Mouse (Mus musculus): Measurements from ENCODE around the gene Trp53. TPM values are rescaled to one million over a fixed set of nuclear protein-coding genes. Genes with fewer than 3 reads are reported as not detected.
"Not testable (repeated sequence)": the region's sequence is repeated elsewhere in the genome, so short reads cannot be mapped to it uniquely, and the experiment has no call there.

Trp53 gene
- total and polyA plus RNA-seq, 3 experiments: 24.9 to 372 (median 107) TPM

DNA sequence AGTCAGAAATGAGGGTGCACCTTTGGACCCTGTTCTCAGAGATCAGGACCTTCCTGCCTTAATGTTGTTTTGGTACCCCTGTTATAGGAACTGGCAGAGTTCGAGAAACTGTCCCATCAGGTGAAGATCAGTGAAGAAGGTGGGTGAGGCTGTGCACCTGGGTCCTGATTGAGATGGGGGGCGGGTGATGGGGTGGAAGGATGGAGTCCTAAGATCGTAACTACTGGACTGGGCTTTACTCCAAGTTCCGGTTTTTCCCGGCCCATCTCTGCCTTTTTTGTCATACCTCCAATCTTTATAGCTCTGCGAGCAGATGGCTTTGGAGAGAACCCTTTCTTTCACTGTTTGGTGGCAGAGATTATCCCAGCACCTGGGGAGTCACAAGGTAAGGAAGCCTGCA lies 42.2 kb downstream of the Trp53 start:
- no peaks in the 10 kb centered on the region for H3K36me3 ChIP-seq (replicated peaks in 1 of 2; ENCODE audit: control insufficient read depth in 1 of 2, insufficient read depth in 1 of 2, low read length in 1 of 2)
- dilution Hi-C loops (cut with MboI; ENCODE audit: extremely low pct_ligation_motif_present, extremely low pct_unique_long_range_greater_than_20kb, low sequenced_read_pairs) (no loop called here), in situ Hi-C loops (cut with MboI; ENCODE audit: low pct_ligation_motif_present, low pct_unique_long_range_greater_than_20kb, low sequenced_read_pairs) (no loop called here)
- H3K27me3 ChIP-seq (replicated peaks): peaks cover 40% of the 10 kb centered on the region
- H3K9me3 ChIP-seq (replicated peaks; ENCODE audit: low read length): no peaks in the 10 kb centered on the region
- no peak overlapping the region for H3K27ac ChIP-seq (ENCODE audit: insufficient read depth, low read depth)
- no peak overlapping the region for H3K9ac ChIP-seq (ENCODE audit: insufficient read depth, low read depth)
- no peak for DNase-seq (ENCODE audit: extremely low read depth)
- H3K4me3 ChIP-seq (replicated peaks in 1 of 3; ENCODE audit: low read depth in 2 of 3, low read length in 2 of 3, poor library complexity in 1 of 3): no peak overlapping the region
- TF ChIP-seq E2F4 (IDR thresholded peaks at IDR 0.05; ENCODE audit: insufficient replicate concordance, low read depth, low read length): no peak
- no peak for TF ChIP-seq USF2 (conservative IDR thresholded peaks at IDR 0.05; ENCODE audit: low read depth, low read length)
- no peak for TF ChIP-seq MYC (IDR thresholded peaks at IDR 0.05; ENCODE audit: low read depth, low read length)
- no peak for TF ChIP-seq BHLHE40 (IDR thresholded peaks at IDR 0.05; ENCODE audit: low read depth, low read length)
- no peak for TF ChIP-seq EP300 (IDR thresholded peaks at IDR 0.05; ENCODE audit: low read length)
- no peak for TF ChIP-seq NELFE (IDR thresholded peaks at IDR 0.05; ENCODE audit: low read depth, low read length)
- no peak for TF ChIP-seq IRF4 (IDR thresholded peaks at IDR 0.05; ENCODE audit: low read depth, low read length)
- TF ChIP-seq UBTF (IDR thresholded peaks at IDR 0.05; ENCODE audit: low read depth, low read length): no peak
- no peak for TF ChIP-seq GABPA (IDR thresholded peaks at IDR 0.05; ENCODE audit: insufficient replicate concordance, low read depth, low read length)
- TF ChIP-seq MAZ (IDR thresholded peaks at IDR 0.05; ENCODE audit: low read depth, low read length): no peak
- no peaks in the 10 kb centered on the region for H3K4me1 ChIP-seq (ENCODE audit: control insufficient read depth in 1 of 2, insufficient read depth in 2 of 2)
- H3K79me2 ChIP-seq (replicated peaks; ENCODE audit: control insufficient read depth, extremely low read depth, insufficient read depth, poor library complexity, severe bottlenecking): no peaks in the 10 kb centered on the region
- no peak overlapping the region for H3K4me2 ChIP-seq (ENCODE audit: insufficient read depth, low read depth, poor library complexity, severe bottlenecking)

DNA sequence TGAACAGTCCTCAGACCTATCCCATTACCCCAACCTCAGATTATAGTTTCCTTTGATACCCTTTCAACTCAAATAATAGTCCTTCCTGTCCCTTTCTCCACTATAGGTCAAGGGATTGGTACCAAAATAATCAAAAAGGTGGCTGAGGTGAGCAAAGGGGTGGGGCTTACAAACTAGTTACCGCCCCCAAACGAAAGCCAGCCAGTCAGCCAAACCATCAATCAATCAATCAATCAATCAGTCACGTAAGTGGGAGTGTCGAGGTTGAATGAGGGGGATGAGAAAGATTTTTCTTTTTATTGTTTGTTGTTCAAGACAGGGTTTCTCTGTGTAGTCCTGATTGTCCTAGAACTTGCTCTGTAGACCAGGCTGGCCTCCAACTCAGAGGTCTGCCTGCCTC lies 42.8 kb downstream of the Trp53 start:
- Histone ChIP-seq H3K9ac (ENCODE audit: insufficient read depth, low read depth) (no peak overlapping the region), H3K4me2 (ENCODE audit: insufficient read depth, low read depth, poor library complexity, severe bottlenecking) (no peak overlapping the region), H3K4me3 (replicated peaks in 1 of 3; ENCODE audit: low read depth in 2 of 3, low read length in 2 of 3, poor library complexity in 1 of 3) (no peak overlapping the region), H3K79me2 (replicated peaks; ENCODE audit: control insufficient read depth, extremely low read depth, insufficient read depth, poor library complexity, severe bottlenecking) (no peaks in the 10 kb centered on the region), H3K27me3 (replicated peaks) (peaks cover 34% of the 10 kb centered on the region), H3K36me3 (replicated peaks in 1 of 2; ENCODE audit: control insufficient read depth in 1 of 2, insufficient read depth in 1 of 2, low read length in 1 of 2) (no peaks in the 10 kb centered on the region), H3K27ac (ENCODE audit: insufficient read depth, low read depth) (no peak overlapping the region), H3K9me3 (replicated peaks; ENCODE audit: low read length) (no peaks in the 10 kb centered on the region), H3K4me1 (ENCODE audit: control insufficient read depth in 1 of 2, insufficient read depth in 2 of 2) (no peaks in the 10 kb centered on the region; a peak in 1 of 4 replicates)
- dilution Hi-C loops (cut with MboI; ENCODE audit: extremely low pct_ligation_motif_present, extremely low pct_unique_long_range_greater_than_20kb, low sequenced_read_pairs): no loop called here
- DNase-seq (ENCODE audit: extremely low read depth): no peak
- TF ChIP-seq EP300 (IDR thresholded peaks at IDR 0.05; ENCODE audit: low read length) (no peak), USF2 (conservative IDR thresholded peaks at IDR 0.05; ENCODE audit: low read depth, low read length) (no peak), MAZ (IDR thresholded peaks at IDR 0.05; ENCODE audit: low read depth, low read length) (no peak), KAT2A (IDR thresholded peaks at IDR 0.05; ENCODE audit: insufficient replicate concordance, low read length) (no peak), HCFC1 (IDR thresholded peaks at IDR 0.05; ENCODE audit: low read depth, low read length) (no peak)
- in situ Hi-C loops (cut with MboI; ENCODE audit: low pct_ligation_motif_present, low pct_unique_long_range_greater_than_20kb, low sequenced_read_pairs): no loop called here

DNA sequence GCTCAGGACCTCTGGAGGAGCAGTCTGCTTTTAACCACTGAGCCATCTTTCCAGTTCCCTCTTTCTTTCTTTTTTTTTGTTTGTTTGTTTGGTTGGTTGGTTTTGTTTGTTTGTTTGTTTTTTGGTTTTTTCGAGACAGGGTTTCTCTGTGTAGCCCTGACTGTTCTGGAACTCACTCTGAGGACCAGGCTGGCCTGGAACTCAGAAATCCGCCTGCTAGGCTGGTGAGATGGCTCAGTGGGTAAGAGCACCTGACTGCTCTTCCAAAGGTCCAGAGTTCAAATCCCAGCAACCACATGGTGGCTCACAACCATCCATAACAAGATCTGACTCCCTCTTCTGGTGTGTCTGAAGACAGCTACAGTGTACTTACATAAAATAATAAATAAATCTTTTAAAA lies 44.2 kb downstream of the Trp53 start:
- dilution Hi-C loops (cut with MboI; ENCODE audit: extremely low pct_ligation_motif_present, extremely low pct_unique_long_range_greater_than_20kb, low sequenced_read_pairs); H3K9me3 ChIP-seq (replicated peaks; ENCODE audit: low read length); H3K4me3 ChIP-seq (replicated peaks in 1 of 3; ENCODE audit: low read depth in 2 of 3, low read length in 2 of 3, poor library complexity in 1 of 3); H3K36me3 ChIP-seq (replicated peaks in 1 of 2; ENCODE audit: control insufficient read depth in 1 of 2, insufficient read depth in 1 of 2, low read length in 1 of 2); H3K4me2 ChIP-seq (ENCODE audit: insufficient read depth, low read depth, poor library complexity, severe bottlenecking); DNase-seq (ENCODE audit: extremely low read depth); in situ Hi-C loops (cut with MboI; ENCODE audit: low pct_ligation_motif_present, low pct_unique_long_range_greater_than_20kb, low sequenced_read_pairs); H3K79me2 ChIP-seq (replicated peaks; ENCODE audit: control insufficient read depth, extremely low read depth, insufficient read depth, poor library complexity, severe bottlenecking); H3K4me1 ChIP-seq (ENCODE audit: control insufficient read depth in 1 of 2, insufficient read depth in 2 of 2); H3K9ac ChIP-seq (ENCODE audit: insufficient read depth, low read depth); H3K27ac ChIP-seq (ENCODE audit: insufficient read depth, low read depth): not testable (repeated sequence)
- peaks cover 25% of the 10 kb centered on the region for H3K27me3 ChIP-seq (replicated peaks)
- peak; percentile 60; the same call in 1 of the 2 replicates for TF ChIP-seq TBP (conservative IDR thresholded peaks at IDR 0.05; ENCODE audit: low read depth, low read length)
